Mouse (Mus musculus): ENCODE data around the gene Ubqln3. TPM values are rescaled to one million over a fixed set of nuclear protein-coding genes. Genes with fewer than 3 reads are reported as not detected.
A peak's percentile ranks its signal among the peaks of the same experiment; 100 is the strongest.

Gene Ubqln3
- total and polyA plus RNA-seq, 2 experiments from 2014 or later: not detected

GRCm38 (mm10) chr7:104169634-104170204, 26.6 kb upstream of the Ubqln3 start:
- Histone ChIP-seq H3K9me3 (ENCODE audit: low read length) (no peaks in the 10 kb centered on the region), H3K4me1 (ENCODE audit: insufficient read depth, low read length) (no peaks in the 10 kb centered on the region), H3K9ac (replicated peaks; ENCODE audit: low read length, poor library complexity, severe bottlenecking) (no peak overlapping the region), H3K27ac (ENCODE audit: low read depth, low read length) (no peak overlapping the region), H3K27me3 (ENCODE audit: insufficient read depth, low read length) (no peaks in the 10 kb centered on the region), H3K4me2 (ENCODE audit: low read depth, low read length, poor library complexity, severe bottlenecking) (no peak overlapping the region), H3K36me3 (ENCODE audit: insufficient read depth, low read length) (no peaks in the 10 kb centered on the region), H3K4me3 (ENCODE audit: low read depth, low read length) (no peak overlapping the region)
- TF ChIP-seq CTCF (IDR thresholded peaks at IDR 0.05): no peak
- WGBS: 77% methylated on average over 6 of the region's 6 CpGs
- no peak for DNase-seq (ENCODE audit: low spot score)
- ATAC-seq (ENCODE audit: low FRiP score): no peak

DNA sequence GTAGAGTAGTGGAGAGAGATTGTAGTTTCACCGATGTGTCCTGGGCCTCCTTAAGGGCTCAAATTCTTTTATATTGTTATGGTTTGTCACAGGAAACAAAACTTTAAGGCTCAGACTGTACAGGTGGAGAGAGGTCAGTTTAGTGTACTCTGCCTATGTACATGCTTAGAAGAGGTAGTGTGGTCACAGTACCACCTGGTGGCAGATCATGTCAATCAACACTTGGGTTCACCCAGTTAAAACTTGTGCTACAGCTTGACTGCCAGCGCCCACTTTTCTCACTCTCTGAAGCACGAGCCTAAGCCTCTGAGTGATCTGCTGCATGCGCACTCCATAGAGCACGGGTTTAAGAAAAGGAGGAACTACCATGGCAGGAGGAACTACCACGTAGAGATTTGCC, 24.0 kb upstream of the Ubqln3 start:
- TF ChIP-seq CTCF (IDR thresholded peaks at IDR 0.05): peak; percentile 15; the same call in 1 of the 2 replicates
- DNase-seq (ENCODE audit: low spot score) (no peak), ATAC-seq (ENCODE audit: low FRiP score) (no peak)

GRCm38 (mm10) chr7:104150456-104150855, 7.4 kb upstream of the Ubqln3 start, which contains the start of gene Ubqlnl:
Gene Ubqlnl, minus strand, starts transcription at chr7:104150556.
- ATAC-seq (ENCODE audit: low FRiP score): no peak
- Histone ChIP-seq H3K4me1 (ENCODE audit: insufficient read depth, low read length) (no peaks in the 10 kb centered on the region), H3K9ac (replicated peaks; ENCODE audit: low read length, poor library complexity, severe bottlenecking) (no peak within 1 kb of the TSS), H3K4me2 (ENCODE audit: low read depth, low read length, poor library complexity, severe bottlenecking) (no peak within 1 kb of the TSS), H3K27ac (ENCODE audit: low read depth, low read length) (no peak within 1 kb of the TSS), H3K36me3 (ENCODE audit: insufficient read depth, low read length) (no peaks in the 10 kb centered on the region), H3K4me3 (ENCODE audit: low read depth, low read length) (no peak within 1 kb of the TSS), H3K9me3 (ENCODE audit: low read length) (no peaks in the 10 kb centered on the region), H3K27me3 (ENCODE audit: insufficient read depth, low read length) (no peaks in the 10 kb centered on the region)
- DNase-seq (ENCODE audit: low spot score): no peak
- 93% methylated on average over 2 of the region's 2 CpGs for WGBS
- TF ChIP-seq CTCF (IDR thresholded peaks at IDR 0.05): no peak

More for the DNA sequence above, 24.0 kb upstream of the Ubqln3 start:
- Histone ChIP-seq H3K9me3 (ENCODE audit: low read length) (no peaks in the 10 kb centered on the region), H3K9ac (replicated peaks; ENCODE audit: low read length, poor library complexity, severe bottlenecking) (no peak overlapping the region), H3K4me3 (ENCODE audit: low read depth, low read length) (no peak overlapping the region), H3K36me3 (ENCODE audit: insufficient read depth, low read length) (no peaks in the 10 kb centered on the region), H3K4me1 (ENCODE audit: insufficient read depth, low read length) (no peaks in the 10 kb centered on the region), H3K4me2 (ENCODE audit: low read depth, low read length, poor library complexity, severe bottlenecking) (no peak overlapping the region), H3K27me3 (ENCODE audit: insufficient read depth, low read length) (no peaks in the 10 kb centered on the region), H3K27ac (ENCODE audit: low read depth, low read length) (no peak overlapping the region)
- WGBS: 80% methylated on average over 6 of the region's 6 CpGs

GRCm38 (mm10) chr7:104137305-104137704, 5.8 kb downstream of the Ubqln3 start, which contains the start of gene Olfr643:
Gene Olfr643, minus strand, starts transcription at chr7:104137405.
- WGBS: 90% methylated on average over 5 of the region's 5 CpGs
- Histone ChIP-seq H3K9ac (replicated peaks; ENCODE audit: low read length, poor library complexity, severe bottlenecking) (no peak within 1 kb of the TSS), H3K9me3 (ENCODE audit: low read length) (no peaks in the 10 kb centered on the region), H3K4me3 (ENCODE audit: low read depth, low read length) (no peak within 1 kb of the TSS), H3K36me3 (ENCODE audit: insufficient read depth, low read length) (no peaks in the 10 kb centered on the region), H3K4me2 (ENCODE audit: low read depth, low read length, poor library complexity, severe bottlenecking) (no peak within 1 kb of the TSS), H3K4me1 (ENCODE audit: insufficient read depth, low read length) (no peaks in the 10 kb centered on the region), H3K27me3 (ENCODE audit: insufficient read depth, low read length) (no peaks in the 10 kb centered on the region), H3K27ac (ENCODE audit: low read depth, low read length) (no peak within 1 kb of the TSS)
- DNase-seq (ENCODE audit: low spot score): no peak
- ATAC-seq (ENCODE audit: low FRiP score): no peak
- TF ChIP-seq CTCF (IDR thresholded peaks at IDR 0.05): no peak

DNA sequence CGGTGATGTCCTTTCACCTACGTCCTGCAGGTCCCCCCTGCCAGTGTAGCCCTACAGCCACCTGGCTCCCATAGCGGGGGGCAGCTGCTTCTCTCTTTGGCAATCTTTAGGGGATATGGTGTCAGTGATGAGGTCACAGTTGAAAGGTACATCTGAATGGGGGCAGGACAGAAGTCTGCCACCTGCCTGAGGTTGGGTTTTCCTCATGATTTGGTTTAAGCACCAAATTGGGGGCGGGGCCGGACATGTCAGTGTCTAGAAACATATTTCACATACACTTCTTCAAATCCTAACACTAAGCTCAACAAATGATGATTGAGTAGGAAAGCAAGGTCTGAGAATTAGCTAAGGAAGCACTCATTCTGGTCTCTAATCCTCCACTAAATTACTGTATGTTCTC, 13.4 kb downstream of the Ubqln3 start, which contains the start of gene Ubqln5:
Gene Ubqln5, minus strand, starts transcription at position 101 of the 400 bp plus-strand sequence.
- no peak for DNase-seq (ENCODE audit: low spot score)
- no peak for ATAC-seq (ENCODE audit: low FRiP score)
- Histone ChIP-seq H3K9ac (replicated peaks; ENCODE audit: low read length, poor library complexity, severe bottlenecking) (no peak within 1 kb of the TSS), H3K4me1 (ENCODE audit: insufficient read depth, low read length) (no peaks in the 10 kb centered on the region), H3K9me3 (ENCODE audit: low read length) (no peaks in the 10 kb centered on the region), H3K36me3 (ENCODE audit: insufficient read depth, low read length) (no peaks in the 10 kb centered on the region), H3K27me3 (ENCODE audit: insufficient read depth, low read length) (no peaks in the 10 kb centered on the region), H3K4me2 (ENCODE audit: low read depth, low read length, poor library complexity, severe bottlenecking) (no peak within 1 kb of the TSS), H3K27ac (ENCODE audit: low read depth, low read length) (no peak within 1 kb of the TSS), H3K4me3 (ENCODE audit: low read depth, low read length) (no peak within 1 kb of the TSS)
- 97% methylated on average over 5 of the region's 5 CpGs for WGBS
- TF ChIP-seq CTCF (IDR thresholded peaks at IDR 0.05): no peak

GRCm38 (mm10) chr7:104104757-104104972, 38.4 kb downstream of the Ubqln3 start, which contains the start of gene Olfr646:
Gene Olfr646, plus strand, starts transcription at chr7:104104873.
- TF ChIP-seq CTCF (IDR thresholded peaks at IDR 0.05): no peak
- Histone ChIP-seq H3K4me3 (ENCODE audit: low read depth, low read length) (no peak within 1 kb of the TSS), H3K4me1 (ENCODE audit: insufficient read depth, low read length) (no peaks in the 10 kb centered on the region), H3K27me3 (ENCODE audit: insufficient read depth, low read length) (no peaks in the 10 kb centered on the region), H3K36me3 (ENCODE audit: insufficient read depth, low read length) (no peaks in the 10 kb centered on the region), H3K9me3 (ENCODE audit: low read length) (no peaks in the 10 kb centered on the region), H3K27ac (ENCODE audit: low read depth, low read length) (no peak within 1 kb of the TSS), H3K9ac (replicated peaks; ENCODE audit: low read length, poor library complexity, severe bottlenecking) (no peak within 1 kb of the TSS), H3K4me2 (ENCODE audit: low read depth, low read length, poor library complexity, severe bottlenecking) (no peak within 1 kb of the TSS)
- ATAC-seq (ENCODE audit: low FRiP score) (no peak), DNase-seq (ENCODE audit: low spot score) (no peak)

All from midbrain, postnatal 0 days (tissue).